Mouse (Mus musculus): Measurements from ENCODE around the gene Ampd2.

Ampd2 gene

DNA sequence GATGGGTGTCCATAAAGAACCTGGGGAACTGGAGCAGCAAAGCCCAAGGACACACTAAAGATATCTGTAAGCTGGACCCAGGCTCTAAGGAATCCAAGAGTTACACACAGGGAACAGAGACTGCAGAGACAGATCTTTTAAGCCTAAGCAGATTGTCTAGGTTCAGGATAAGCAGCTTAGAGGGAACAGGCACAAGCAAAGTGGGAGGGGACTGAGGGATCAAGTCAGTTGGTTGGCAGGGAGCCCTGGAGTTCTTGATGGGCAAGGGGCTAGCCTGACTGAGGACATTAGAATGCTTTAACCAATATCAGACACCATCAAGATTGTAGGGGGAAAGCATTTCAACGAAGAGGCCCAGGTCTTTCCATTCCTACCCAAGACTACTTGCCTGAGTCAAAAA is 7.7 kb upstream of the Ampd2 start:
- DNase-seq: no peak

DNA sequence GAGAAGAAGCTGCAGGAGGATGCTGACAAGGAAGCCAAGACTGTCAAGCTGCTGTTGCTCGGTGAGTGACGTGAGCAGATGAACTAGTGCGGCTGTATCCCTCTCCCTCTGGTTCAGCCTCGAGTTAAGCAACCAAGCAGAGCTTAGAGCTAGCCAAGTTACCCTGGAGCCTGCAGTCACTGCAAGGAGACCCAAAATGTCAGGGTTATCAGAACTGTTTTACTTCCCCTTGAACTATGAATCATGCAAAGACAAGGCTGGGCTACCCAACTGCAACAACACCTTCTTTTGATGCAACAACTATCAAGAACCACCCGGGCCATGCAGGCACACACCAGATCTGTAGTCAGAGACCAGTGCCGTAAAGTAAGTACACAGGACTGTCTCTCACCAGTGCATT is 6.9 kb upstream of the Ampd2 start:
- DNase-seq: no peak

DNA sequence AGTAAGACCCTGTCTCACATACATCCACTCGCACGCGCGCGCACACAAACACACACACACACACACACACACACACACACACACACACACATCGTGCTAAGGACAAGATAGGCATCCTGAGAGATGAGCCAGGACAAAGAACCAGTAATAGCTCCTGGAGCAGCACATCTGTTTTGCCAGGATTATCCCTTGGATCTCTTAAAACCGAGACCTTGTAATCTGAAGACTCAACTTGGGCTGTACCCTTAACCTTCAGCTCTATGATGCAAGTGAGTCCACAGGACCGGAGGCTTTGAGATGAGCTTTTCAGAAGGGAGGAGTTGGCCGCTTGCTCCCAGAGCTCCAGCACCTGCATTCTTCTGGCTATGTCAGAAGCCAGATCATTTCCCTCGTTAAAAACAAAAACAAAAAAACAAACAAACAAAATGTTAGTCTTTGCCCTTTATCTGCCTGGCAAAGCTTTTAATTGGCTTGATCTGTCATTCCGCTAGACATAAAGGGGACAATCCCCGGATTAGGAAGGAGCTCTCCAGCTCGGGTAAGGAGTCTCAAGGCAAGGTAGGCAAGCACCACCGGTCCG is 6.2 kb upstream of the Ampd2 start, which contains the start of gene Gnat2:
Gene Gnat2, plus strand, starts transcription at position 254 of the 580 bp plus-strand sequence.
- no peak for DNase-seq

DNA sequence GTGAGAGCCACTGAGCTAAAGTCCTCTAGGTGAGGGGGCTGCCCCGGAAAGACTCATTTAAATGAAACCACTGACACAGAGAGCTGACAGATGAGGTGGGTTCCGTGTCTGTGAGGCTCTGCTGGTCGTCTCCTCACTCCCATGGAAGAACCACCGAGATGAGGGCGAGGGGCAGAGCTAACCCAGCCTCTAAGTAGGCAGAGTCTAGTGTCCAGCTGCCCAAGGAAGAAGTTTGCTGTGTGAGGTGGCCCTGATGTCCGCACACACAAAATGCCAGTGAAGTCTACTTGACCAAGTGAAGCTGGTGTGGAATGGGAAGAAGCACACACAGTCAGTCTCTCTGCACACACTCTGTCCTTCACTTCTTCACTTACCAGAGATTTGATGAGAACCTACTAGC is 5.6 kb upstream of the Ampd2 start:
- DNase-seq: no peak

DNA sequence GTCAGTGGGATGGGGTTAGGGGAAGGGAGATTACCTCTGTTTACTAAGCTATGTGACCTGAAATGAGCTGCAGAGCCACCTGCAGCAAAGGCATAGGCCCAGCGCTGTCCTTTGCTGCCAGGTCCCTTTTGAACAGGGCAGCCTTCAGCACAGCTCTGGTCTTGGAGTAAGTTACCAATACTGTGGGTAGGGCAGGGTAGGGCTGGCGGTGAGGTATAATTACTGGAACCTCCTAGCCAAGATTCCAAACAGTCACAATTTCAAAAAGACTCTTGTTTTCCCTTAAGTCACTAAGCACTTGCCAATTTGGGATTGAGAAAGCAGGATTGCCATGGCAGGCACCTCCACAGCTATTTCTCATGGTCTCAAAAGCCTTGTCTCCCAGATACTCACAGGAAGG is 4.1 kb upstream of the Ampd2 start:
- DNase-seq: no peak

DNA sequence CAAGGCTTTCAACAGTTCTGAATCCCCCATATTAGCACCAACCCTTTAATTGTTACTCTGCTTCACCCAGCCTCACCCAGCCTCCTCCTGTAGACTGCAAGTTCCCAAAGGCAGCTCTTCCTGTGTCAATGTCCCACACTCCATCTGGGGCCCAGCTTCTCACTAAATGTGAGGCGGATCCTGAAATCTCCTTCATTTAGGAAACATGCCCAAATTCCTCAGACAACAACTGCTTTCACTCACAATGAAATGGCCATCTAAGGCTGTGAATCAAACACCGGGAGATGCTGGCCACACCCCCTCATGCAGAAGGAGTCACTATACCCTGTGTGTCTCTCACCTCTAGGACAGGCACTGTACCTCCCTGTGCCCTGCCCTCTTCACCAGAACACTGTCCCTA is 3.5 kb upstream of the Ampd2 start:
- no peak for DNase-seq

DNA sequence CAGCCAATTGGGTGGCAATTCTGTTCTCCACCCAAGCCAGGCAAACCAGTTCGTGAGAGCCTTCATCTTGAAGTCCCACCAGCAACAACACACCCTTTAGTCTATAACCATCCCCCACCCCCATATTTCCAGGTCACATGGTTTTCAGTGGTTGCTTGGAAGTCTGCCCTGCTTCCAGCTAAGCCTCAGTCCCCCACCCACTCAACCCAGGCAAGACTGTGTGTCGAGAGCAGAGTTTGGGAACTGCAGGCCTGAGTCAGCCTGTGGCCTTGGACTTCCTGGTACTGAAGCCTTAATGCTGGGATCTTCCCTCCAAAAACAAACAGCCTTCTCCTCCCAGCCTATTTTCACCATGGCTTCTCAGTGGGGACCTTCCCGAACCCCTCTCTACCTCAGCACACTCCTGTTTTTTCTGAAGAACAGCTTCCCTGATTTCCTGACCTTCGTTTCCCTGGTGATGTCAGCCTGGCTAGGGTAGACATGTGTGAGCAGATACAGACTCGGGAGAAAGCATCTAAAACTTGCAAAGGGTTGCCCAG is 2.5 kb upstream of the Ampd2 start:
- no peak for DNase-seq

DNA sequence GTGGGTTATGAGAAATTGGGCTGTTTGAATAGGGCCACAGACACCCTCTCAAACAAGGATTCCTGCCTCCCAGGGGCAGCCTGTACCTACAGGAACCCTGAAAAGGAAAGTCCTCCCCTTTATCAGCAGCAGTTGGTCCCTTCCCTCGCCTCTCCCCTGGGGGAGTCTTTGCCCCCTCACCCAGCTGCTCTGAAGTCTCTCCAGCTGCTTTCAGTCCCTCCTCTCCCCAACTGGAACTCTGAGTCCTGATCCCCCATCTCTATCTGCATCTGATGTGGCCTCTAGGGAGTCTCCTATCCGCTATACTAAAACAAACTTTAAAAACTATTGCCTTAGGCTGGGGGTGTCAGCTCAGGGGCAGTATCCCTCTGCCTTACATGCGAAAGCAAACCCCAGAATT is 878 bp upstream of the Ampd2 start:
- DNase-seq: no peak

DNA sequence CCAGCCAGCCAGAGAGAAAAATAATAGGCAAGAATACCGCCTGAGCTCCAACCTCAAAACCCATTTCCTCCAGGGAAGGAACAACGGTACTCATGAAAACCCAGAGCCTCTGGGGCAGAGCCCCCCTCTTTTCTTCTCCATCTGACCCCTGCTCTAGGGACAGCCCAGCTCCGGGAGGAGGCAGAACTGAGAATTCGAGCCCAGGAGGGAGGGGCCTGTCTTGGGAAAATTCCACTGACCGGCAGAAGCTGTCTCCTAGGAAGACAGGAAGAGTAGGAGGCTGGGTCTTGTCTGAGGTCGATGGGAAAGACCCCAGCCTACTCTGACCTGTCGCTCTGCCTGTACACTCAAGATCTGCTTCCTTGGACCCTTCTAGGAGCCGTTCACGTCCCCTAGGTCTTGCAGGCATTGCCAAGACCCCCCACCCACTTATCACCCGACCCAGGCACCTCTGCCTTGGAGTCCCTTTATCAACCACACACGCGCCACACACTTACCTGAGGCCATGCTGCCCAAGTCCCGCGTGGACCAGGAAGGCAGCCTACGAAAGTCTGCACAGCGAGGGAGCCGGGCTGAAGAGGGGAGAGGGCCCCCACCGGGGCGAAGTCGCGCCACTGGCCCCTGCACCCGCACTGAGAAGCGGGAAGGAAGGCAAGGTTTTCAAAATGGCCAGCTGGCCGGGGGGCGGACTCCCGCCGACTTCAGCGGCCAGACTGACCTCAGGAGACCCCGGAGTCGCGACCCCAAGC is 556 bp downstream of the Ampd2 start:
- peak; percentile 90 to 92 for DNase-seq

DNA sequence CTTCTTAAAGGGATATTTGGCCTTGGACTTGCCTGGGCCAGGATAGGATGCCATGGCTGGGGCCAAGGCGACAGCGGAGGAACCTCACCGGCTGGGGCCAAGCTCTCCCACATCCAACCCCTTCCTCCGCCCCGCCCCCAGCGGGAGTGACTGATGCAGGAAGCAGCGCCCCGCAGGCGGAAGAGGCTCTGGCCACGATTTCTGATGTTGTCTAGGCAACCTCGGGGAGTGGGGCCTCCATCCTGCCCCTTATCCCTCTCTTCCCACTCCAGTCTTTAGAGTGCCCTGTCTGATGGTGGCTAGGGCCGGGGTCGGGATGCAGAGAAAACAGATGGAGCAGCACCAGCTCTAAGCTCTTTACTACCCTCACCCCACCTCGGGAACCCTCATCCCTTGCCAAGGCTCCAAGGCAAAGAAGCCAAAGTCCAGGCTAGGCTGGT is 1.1 kb downstream of the Ampd2 start:
- peak; percentile 96 to 99 for DNase-seq

DNA sequence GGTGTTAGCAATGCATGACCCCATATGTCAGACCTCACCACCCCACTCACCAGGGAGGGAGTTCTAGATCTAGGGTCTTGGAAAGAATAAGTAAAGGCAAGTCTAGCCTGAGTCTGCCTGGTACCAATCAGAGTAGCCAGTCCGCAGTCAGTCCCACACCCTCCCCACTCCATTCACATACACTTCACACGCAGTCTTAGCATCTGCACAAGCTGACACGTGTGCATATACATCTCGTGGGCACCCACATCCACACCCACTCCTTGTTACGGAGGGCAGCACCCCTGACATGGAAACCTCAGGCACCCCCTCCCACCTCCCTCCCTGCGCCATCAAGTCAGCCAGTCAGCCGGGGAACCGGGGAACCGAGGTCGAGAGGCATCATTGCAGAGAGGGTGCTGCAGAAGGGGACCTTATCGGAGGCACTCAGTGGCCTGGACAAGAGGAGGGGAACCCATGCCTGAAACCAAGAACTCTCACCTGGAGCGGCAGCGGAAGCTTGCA is 1.6 kb downstream of the Ampd2 start:
- no peak for DNase-seq

DNA sequence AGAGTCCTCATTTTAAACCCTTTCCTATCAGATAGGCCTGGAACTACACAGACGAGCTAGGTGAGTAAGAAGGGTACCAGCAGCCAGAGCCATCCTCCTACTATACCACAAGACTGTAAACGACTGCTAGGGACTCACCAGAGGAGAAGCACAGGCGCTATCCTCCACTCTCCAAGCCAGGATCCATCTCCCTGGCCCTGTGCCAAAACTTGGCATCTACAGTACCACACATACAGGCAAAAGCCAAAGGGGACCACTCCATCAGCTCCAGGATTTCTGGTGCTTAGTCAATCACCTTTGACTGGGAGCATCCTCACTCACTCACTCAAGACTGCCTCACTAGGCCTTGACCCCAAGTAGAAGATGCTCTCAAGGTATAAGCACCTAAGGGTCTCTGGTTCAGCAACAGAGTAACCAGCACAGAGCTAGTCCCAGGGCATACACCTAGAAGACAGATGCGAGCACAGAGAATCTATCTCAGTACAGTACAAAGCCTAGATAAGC is 2.5 kb downstream of the Ampd2 start:
- DNase-seq: peak in 1 of 2 experiments; percentile 43

DNA sequence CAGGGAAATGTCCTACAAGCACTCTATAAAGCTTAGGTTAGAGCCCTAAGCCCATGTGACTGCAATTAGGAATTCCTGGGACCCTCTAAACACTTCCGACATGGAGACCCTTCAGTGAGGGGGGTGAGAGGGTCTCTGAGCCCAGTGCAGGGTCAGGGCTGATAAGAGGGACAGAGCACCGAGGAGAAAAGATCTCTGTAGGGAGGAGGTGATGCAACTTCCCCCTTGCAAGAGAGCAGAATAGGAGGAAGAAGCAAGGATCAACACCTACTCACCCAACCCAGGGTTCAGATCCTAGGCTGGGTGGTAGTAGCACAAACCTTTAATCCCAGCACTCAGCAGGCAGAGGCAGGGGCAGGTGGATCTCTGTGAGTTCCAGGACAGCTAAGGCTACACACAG is 3.3 kb downstream of the Ampd2 start:
- DNase-seq: no peak

DNA sequence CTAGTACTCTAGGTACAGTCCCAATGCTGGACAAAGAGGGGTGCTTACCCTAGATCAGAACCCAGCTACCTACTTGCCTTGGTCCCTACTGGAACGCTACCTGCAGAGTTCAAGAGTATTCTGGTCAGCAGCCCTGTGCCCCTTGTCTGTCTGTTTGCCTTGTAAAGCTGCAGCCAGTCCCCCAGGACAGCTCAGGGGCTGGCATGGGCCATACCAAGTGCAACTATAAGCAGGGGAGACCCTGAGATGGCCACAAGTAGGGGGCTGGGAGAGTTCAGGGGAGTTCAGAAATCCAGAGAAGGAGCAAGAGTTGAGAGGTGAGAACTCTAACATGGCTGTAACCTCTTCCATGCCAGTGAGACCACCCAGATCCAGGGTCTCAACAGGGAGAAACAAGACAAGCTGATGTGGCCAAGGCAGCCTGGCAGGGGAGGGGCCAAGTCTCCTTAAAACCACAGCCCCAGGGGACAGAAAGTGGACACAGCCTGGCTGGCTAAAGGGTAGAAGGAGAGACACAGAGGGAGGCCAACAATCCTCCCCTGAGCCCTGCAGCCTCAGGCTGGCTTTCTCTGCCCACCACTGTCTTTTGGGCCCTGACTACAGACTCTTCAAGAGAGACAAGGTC is 4.1 kb downstream of the Ampd2 start:
- DNase-seq: no peak

DNA sequence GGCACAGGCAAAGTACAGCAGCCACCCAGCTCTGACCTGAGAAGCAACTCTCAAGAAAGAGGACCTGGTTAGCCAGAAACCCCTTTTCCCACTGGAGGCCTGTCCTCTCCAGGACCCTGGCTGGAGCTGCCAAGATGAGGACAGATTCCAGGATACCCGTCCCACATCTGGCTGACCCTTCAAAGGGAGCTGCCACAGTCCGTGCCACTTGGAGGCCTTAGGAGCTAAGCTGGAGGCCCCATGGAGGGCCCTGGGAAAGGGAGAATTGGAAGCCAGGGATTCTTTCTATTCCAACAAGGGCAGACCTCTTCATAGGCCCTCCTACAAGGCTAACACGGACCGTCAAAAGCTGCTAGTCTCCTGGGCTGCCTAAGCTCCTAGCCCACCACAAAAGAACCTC is 4.8 kb downstream of the Ampd2 start:
- DNase-seq: no peak

DNA sequence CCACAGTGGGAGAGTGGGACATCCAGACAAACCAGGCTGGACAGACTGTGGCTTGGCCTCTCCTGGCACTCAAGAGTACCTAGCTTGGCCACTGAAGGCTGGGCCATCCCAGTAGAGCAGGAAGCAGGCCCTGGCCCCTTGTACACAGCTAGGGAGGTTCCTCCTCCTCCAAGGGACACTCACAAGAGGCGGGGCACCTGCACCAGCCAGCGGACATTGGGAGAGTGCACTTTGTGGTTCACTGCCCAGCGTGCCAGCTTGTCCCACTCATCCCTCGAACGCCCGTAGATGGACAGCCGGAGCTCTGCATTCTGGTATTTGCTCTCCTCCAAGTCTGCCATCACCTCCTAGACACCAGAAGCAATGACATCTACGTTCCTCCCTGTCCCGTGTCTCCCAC is 9.6 kb downstream of the Ampd2 start:
- peak; percentile 59 to 74 for DNase-seq

DNA sequence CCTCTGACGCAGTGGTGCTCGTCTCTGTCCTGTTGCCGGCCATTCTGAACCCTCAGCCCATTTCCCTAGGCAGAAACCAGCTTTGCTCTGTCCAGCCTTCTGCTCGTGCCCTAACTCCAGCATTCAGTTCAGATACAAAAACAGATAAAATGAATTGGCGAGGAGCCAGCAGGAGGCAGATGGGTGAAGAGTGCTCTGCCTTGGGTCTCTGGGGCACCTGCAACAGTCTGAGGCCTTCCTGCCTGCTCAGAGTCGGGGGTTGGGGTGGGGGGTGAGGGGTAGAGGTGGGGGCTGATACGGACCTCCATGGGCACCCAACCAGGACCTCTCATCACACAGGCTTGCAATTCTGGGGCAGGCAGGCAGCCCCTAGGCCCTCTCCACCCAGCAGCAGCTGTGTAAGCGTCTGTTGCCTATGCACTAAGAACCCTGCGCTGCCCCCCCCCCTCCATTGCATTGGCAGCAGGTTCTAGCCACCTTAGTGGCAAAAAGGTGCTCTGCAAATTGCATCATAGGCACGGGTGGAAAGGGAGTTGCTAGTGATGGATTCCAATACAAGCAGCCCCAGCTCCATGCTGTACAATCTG is 13.4 kb downstream of the Ampd2 start:
- no peak for DNase-seq

DNA sequence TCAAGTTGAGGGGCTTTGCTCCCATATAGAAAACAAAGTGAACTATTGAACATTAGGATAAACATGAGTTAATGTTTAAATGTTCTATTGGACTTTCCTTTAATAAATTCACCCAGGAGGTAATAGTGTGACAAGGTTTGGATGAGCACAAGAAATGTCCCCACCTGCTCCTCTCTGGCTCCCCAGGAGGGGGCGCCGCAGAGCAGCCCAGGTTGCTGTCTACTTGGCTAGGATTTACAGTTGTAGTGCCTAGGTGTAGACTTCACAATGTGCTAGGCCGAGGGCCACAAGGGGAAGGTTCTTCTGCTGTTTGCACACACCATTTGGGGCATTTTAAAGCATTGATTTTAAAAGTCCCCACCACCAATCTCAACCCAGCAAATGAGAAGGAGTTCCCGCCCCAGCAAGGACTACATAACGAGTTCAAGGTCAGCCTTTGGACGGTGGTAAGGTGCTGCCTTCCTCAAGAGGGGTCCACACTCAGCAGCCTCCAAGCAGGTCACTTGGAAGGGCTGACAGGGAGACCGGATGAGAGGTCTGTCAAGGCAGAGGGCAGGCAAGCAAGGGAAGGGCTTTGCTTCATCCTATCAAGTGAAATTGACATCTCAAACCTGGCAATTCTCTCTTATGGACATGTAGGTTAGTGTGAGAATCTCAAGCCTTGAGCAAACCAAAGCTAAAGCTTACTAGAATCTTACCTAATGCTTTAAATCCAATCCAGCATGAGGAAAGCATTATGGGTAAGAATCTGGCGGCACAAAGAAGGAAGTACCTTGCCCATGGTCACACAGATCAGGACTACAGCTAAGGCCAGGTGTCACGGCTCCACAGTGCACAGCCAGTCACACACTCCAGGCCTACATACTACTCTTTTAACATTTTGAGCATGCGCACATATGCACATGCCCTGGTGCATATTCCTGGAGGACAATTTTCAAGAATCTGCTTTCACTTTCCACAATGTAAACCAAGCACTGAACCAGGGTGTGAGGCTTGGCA is 15.9 kb downstream of the Ampd2 start:
- peak; percentile 85 to 91 for DNase-seq

DNA sequence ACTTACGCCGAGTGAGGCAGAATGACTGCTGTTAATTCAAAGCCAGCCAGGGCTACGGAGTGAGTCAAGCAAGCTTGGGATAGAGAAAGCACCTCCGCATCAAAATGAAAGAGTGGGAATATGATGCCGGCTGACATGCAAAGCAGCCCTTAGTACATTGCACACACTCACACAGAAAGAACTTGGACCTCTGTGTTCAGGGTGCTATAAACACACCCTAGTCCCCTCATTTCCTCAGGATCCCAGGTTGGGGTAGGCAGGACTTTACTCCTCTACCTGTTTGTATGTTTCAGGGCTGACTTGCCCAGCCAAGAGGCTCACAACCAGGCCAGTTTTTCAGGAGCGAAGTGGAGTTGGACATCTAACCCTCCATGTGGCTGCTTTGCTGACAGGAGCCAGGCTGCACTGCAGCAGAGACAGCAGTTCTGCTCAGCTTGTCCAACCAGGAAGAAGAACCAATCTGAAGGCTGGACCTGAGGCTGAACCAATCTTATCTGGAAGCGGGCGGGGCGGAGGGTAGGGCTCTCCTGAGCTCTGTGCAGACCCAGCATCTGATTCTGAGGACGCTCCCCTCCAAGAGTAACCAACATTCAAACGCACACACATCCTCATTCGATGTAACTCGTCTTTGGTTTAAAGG is 17.1 kb downstream of the Ampd2 start:
- peak; percentile 80 to 82 for DNase-seq

DNA sequence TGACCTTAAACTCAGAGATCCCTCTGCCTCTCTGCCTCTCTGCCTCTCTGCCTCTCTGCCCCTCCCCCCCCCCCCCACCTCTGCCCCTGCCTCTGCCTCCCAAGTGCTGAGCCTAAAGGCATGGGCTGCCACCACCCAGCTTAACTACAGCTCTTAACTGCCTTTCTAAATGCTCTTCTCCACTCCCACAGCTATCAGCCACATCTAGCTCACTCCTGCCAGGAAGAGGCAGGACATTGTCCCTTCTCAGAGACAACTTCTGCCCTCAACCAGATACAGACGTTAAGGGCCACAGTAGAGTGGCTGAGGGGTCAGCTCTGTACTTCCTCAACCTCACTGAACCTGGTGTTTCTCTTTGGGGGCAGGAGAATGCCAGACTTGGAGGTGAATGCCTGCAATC is 17.6 kb downstream of the Ampd2 start:
- DNase-seq: no peak

DNA sequence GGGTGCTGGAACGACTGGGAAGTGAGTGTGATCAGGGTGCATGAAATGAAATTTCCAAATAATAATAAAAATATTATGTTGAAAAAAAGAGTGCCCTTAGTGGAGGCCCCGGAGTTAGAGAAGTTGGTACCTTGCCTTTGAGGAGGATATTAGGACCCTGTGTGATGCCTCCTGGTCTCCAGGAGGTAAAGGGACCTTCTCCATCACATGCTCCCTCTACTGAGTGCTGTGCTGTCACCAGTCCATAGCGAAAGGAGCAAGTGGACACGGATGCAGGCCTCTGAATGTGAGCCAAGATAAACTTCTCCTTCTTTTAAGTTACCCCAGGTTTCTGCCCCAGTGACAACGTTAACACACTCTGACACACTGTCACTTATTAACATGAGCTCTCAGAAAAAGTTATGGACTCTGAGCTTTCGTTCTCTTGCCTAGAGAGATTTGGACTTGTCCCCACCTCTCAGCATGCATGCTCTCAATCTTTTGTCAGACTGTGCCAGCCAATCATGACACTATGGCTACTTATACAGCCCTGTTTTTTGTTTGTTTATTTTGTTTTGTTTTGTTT is 19.0 kb downstream of the Ampd2 start:
- DNase-seq: peak; percentile 59 to 83
